Mouse (Mus musculus): ENCODE measurements around the gene Gapdhs.

GRCm38 (mm10) chr7:30736211-30736610 lies 7.3 kb downstream of the Gapdhs start:
- no peak for TF ChIP-seq CTCF (IDR thresholded peaks at IDR 0.05; ENCODE audit: control insufficient read depth, insufficient read depth, low read length)
- no peak for TF ChIP-seq POLR2A (IDR thresholded peaks at IDR 0.05; ENCODE audit: borderline replicate concordance, control insufficient read depth, low read depth, low read length)

Data from bone marrow, adult 2 months (tissue).